Mouse (Mus musculus): ENCODE measurements around the gene Tnr. TPM values are rescaled to one million over a fixed set of nuclear protein-coding genes. Genes with fewer than 3 reads are reported as not detected.

Gene Tnr
- polyA plus RNA-seq, 1 experiment from 2014 or later: 1.7 TPM

GRCm38 (mm10) chr1:159747969-159748368, 224.4 kb downstream of the Tnr start:
- no peaks in the 10 kb centered on the region for H3K36me3 ChIP-seq (ENCODE audit: control insufficient read depth, insufficient read depth, low read length)
- no peaks in the 10 kb centered on the region for H3K27me3 ChIP-seq (replicated peaks; ENCODE audit: control insufficient read depth, insufficient read depth, low read length)
- no peak overlapping the region for H3K4me2 ChIP-seq (ENCODE audit: low read length)
- H3K9ac ChIP-seq (ENCODE audit: low read length): no peak overlapping the region
- ATAC-seq (replicated peaks; ENCODE audit: low FRiP score, low TSS enrichment, low read depth): no peak
- WGBS: 58% methylated on average over 7 of the region's 7 CpGs
- no peak for DNase-seq (ENCODE audit: low spot score)
- no peak overlapping the region for H3K27ac ChIP-seq (ENCODE audit: low read depth)
- no peak overlapping the region for H3K4me3 ChIP-seq (ENCODE audit: low read depth, low read length)
- no peaks in the 10 kb centered on the region for H3K4me1 ChIP-seq (replicated peaks; ENCODE audit: control insufficient read depth, insufficient read depth, low read length)
- no peaks in the 10 kb centered on the region for H3K9me3 ChIP-seq (ENCODE audit: control insufficient read depth, low read length)

GRCm38 (mm10) chr1:159750411-159750810, 226.8 kb downstream of the Tnr start:
- H3K27ac ChIP-seq (ENCODE audit: low read depth): no peak overlapping the region
- whole genome bisulfite sequencing: 33% methylated on average over 5 of the region's 5 CpGs
- H3K27me3 ChIP-seq (replicated peaks; ENCODE audit: control insufficient read depth, insufficient read depth, low read length): no peaks in the 10 kb centered on the region
- H3K4me1 ChIP-seq (replicated peaks; ENCODE audit: control insufficient read depth, insufficient read depth, low read length): no peaks in the 10 kb centered on the region
- H3K4me3 ChIP-seq (ENCODE audit: low read depth, low read length): no peak overlapping the region
- DNase-seq (ENCODE audit: low spot score): no peak
- H3K9ac ChIP-seq (ENCODE audit: low read length): no peak overlapping the region
- no peaks in the 10 kb centered on the region for H3K9me3 ChIP-seq (ENCODE audit: control insufficient read depth, low read length)
- no peak overlapping the region for H3K4me2 ChIP-seq (ENCODE audit: low read length)
- ATAC-seq (replicated peaks; ENCODE audit: low FRiP score, low TSS enrichment, low read depth): no peak
- no peaks in the 10 kb centered on the region for H3K36me3 ChIP-seq (ENCODE audit: control insufficient read depth, insufficient read depth, low read length)

- ATAC-seq (replicated peaks; ENCODE audit: low FRiP score, low TSS enrichment, low read depth) (no peak), DNase-seq (ENCODE audit: low spot score) (no peak)
- Histone ChIP-seq H3K4me3 (ENCODE audit: low read depth, low read length) (no peak overlapping the region), H3K4me1 (replicated peaks; ENCODE audit: control insufficient read depth, insufficient read depth, low read length) (no peaks in the 10 kb centered on the region), H3K27me3 (replicated peaks; ENCODE audit: control insufficient read depth, insufficient read depth, low read length) (no peaks in the 10 kb centered on the region), H3K9me3 (ENCODE audit: control insufficient read depth, low read length) (no peaks in the 10 kb centered on the region), H3K36me3 (ENCODE audit: control insufficient read depth, insufficient read depth, low read length) (no peaks in the 10 kb centered on the region), H3K9ac (ENCODE audit: low read length) (no peak overlapping the region), H3K4me2 (ENCODE audit: low read length) (no peak overlapping the region), H3K27ac (ENCODE audit: low read depth) (no peak overlapping the region)
- 27% methylated on average over 6 of the region's 6 CpGs for WGBS
These were observed 227.3 kb downstream of the Tnr start for GRCm38 (mm10) chr1:159750876-159751275.

- no peak overlapping the region for H3K27ac ChIP-seq (ENCODE audit: low read depth)
- H3K4me2 ChIP-seq (ENCODE audit: low read length): no peak overlapping the region
- no peak for DNase-seq (ENCODE audit: low spot score)
- H3K27me3 ChIP-seq (replicated peaks; ENCODE audit: control insufficient read depth, insufficient read depth, low read length): no peaks in the 10 kb centered on the region
- no peaks in the 10 kb centered on the region for H3K36me3 ChIP-seq (ENCODE audit: control insufficient read depth, insufficient read depth, low read length)
- H3K9ac ChIP-seq (ENCODE audit: low read length): no peak overlapping the region
- H3K4me3 ChIP-seq (ENCODE audit: low read depth, low read length): no peak overlapping the region
- ATAC-seq (replicated peaks; ENCODE audit: low FRiP score, low TSS enrichment, low read depth): no peak
- H3K9me3 ChIP-seq (ENCODE audit: control insufficient read depth, low read length): no peaks in the 10 kb centered on the region
- H3K4me1 ChIP-seq (replicated peaks; ENCODE audit: control insufficient read depth, insufficient read depth, low read length): no peaks in the 10 kb centered on the region
These were observed 237.4 kb downstream of the Tnr start for GRCm38 (mm10) chr1:159760970-159761369.

GRCm38 (mm10) chr1:159763901-159764300, 240.3 kb downstream of the Tnr start:
- ATAC-seq (replicated peaks; ENCODE audit: low FRiP score, low TSS enrichment, low read depth): no peak
- no peak overlapping the region for H3K9ac ChIP-seq (ENCODE audit: low read length)
- H3K27me3 ChIP-seq (replicated peaks; ENCODE audit: control insufficient read depth, insufficient read depth, low read length): no peaks in the 10 kb centered on the region
- no peaks in the 10 kb centered on the region for H3K36me3 ChIP-seq (ENCODE audit: control insufficient read depth, insufficient read depth, low read length)
- no peak overlapping the region for H3K27ac ChIP-seq (ENCODE audit: low read depth)
- no peaks in the 10 kb centered on the region for H3K9me3 ChIP-seq (ENCODE audit: control insufficient read depth, low read length)
- no peak overlapping the region for H3K4me3 ChIP-seq (ENCODE audit: low read depth, low read length)
- no peaks in the 10 kb centered on the region for H3K4me1 ChIP-seq (replicated peaks; ENCODE audit: control insufficient read depth, insufficient read depth, low read length)
- WGBS: 54% methylated on average over 2 of the region's 2 CpGs
- no peak overlapping the region for H3K4me2 ChIP-seq (ENCODE audit: low read length)
- DNase-seq (ENCODE audit: low spot score): no peak

- H3K4me2 ChIP-seq (ENCODE audit: low read length): no peak overlapping the region
- H3K27me3 ChIP-seq (replicated peaks; ENCODE audit: control insufficient read depth, insufficient read depth, low read length): no peaks in the 10 kb centered on the region
- H3K9ac ChIP-seq (ENCODE audit: low read length): no peak overlapping the region
- H3K27ac ChIP-seq (ENCODE audit: low read depth): no peak overlapping the region
- no peaks in the 10 kb centered on the region for H3K9me3 ChIP-seq (ENCODE audit: control insufficient read depth, low read length)
- no peak for DNase-seq (ENCODE audit: low spot score)
- H3K4me1 ChIP-seq (replicated peaks; ENCODE audit: control insufficient read depth, insufficient read depth, low read length): no peaks in the 10 kb centered on the region
- no peak for ATAC-seq (replicated peaks; ENCODE audit: low FRiP score, low TSS enrichment, low read depth)
- no peak overlapping the region for H3K4me3 ChIP-seq (ENCODE audit: low read depth, low read length)
- no peaks in the 10 kb centered on the region for H3K36me3 ChIP-seq (ENCODE audit: control insufficient read depth, insufficient read depth, low read length)
- 60% methylated on average over 2 of the region's 2 CpGs for WGBS
These were observed 241.3 kb downstream of the Tnr start for GRCm38 (mm10) chr1:159764897-159765296.

GRCm38 (mm10) chr1:159769948-159770347, 246.4 kb downstream of the Tnr start:
- H3K4me3 ChIP-seq (ENCODE audit: low read depth, low read length): no peak overlapping the region
- H3K36me3 ChIP-seq (ENCODE audit: control insufficient read depth, insufficient read depth, low read length): no peaks in the 10 kb centered on the region
- no peak for DNase-seq (ENCODE audit: low spot score)
- no peaks in the 10 kb centered on the region for H3K9me3 ChIP-seq (ENCODE audit: control insufficient read depth, low read length)
- WGBS: 83% methylated on average over 6 of the region's 6 CpGs
- no peak overlapping the region for H3K4me2 ChIP-seq (ENCODE audit: low read length)
- no peak overlapping the region for H3K9ac ChIP-seq (ENCODE audit: low read length)
- H3K27me3 ChIP-seq (replicated peaks; ENCODE audit: control insufficient read depth, insufficient read depth, low read length): no peaks in the 10 kb centered on the region
- ATAC-seq (replicated peaks; ENCODE audit: low FRiP score, low TSS enrichment, low read depth): no peak
- no peaks in the 10 kb centered on the region for H3K4me1 ChIP-seq (replicated peaks; ENCODE audit: control insufficient read depth, insufficient read depth, low read length)
- H3K27ac ChIP-seq (ENCODE audit: low read depth): no peak overlapping the region

GRCm38 (mm10) chr1:159773671-159774070, 250.1 kb downstream of the Tnr start:
- ATAC-seq (replicated peaks; ENCODE audit: low FRiP score, low TSS enrichment, low read depth) (no peak), DNase-seq (ENCODE audit: low spot score) (no peak)
- Histone ChIP-seq H3K36me3 (ENCODE audit: control insufficient read depth, insufficient read depth, low read length) (no peaks in the 10 kb centered on the region), H3K4me1 (replicated peaks; ENCODE audit: control insufficient read depth, insufficient read depth, low read length) (no peaks in the 10 kb centered on the region), H3K9ac (ENCODE audit: low read length) (no peak overlapping the region), H3K4me2 (ENCODE audit: low read length) (no peak overlapping the region), H3K27me3 (replicated peaks; ENCODE audit: control insufficient read depth, insufficient read depth, low read length) (no peaks in the 10 kb centered on the region), H3K9me3 (ENCODE audit: control insufficient read depth, low read length) (no peaks in the 10 kb centered on the region), H3K4me3 (ENCODE audit: low read depth, low read length) (no peak overlapping the region), H3K27ac (ENCODE audit: low read depth) (no peak overlapping the region)
- 80% methylated on average over 12 of the region's 12 CpGs for WGBS

- no peaks in the 10 kb centered on the region for H3K9me3 ChIP-seq (ENCODE audit: control insufficient read depth, low read length)
- no peaks in the 10 kb centered on the region for H3K36me3 ChIP-seq (ENCODE audit: control insufficient read depth, insufficient read depth, low read length)
- 66% methylated on average over 3 of the region's 3 CpGs for WGBS
- H3K9ac ChIP-seq (ENCODE audit: low read length): no peak overlapping the region
- DNase-seq (ENCODE audit: low spot score) (no peak), ATAC-seq (replicated peaks; ENCODE audit: low FRiP score, low TSS enrichment, low read depth) (no peak)
- H3K27me3 ChIP-seq (replicated peaks; ENCODE audit: control insufficient read depth, insufficient read depth, low read length): no peaks in the 10 kb centered on the region
- H3K4me1 ChIP-seq (replicated peaks; ENCODE audit: control insufficient read depth, insufficient read depth, low read length): no peaks in the 10 kb centered on the region
- no peak overlapping the region for H3K4me2 ChIP-seq (ENCODE audit: low read length)
- H3K4me3 ChIP-seq (ENCODE audit: low read depth, low read length): no peak overlapping the region
- no peak overlapping the region for H3K27ac ChIP-seq (ENCODE audit: low read depth)
These were observed 251.6 kb downstream of the Tnr start for GRCm38 (mm10) chr1:159775168-159775567.

Measured in intestine, embryonic 14.5 days (tissue).